Comparison of ENCODE assay signal across 25 mouse cellular contexts in the genomic region with DNA sequence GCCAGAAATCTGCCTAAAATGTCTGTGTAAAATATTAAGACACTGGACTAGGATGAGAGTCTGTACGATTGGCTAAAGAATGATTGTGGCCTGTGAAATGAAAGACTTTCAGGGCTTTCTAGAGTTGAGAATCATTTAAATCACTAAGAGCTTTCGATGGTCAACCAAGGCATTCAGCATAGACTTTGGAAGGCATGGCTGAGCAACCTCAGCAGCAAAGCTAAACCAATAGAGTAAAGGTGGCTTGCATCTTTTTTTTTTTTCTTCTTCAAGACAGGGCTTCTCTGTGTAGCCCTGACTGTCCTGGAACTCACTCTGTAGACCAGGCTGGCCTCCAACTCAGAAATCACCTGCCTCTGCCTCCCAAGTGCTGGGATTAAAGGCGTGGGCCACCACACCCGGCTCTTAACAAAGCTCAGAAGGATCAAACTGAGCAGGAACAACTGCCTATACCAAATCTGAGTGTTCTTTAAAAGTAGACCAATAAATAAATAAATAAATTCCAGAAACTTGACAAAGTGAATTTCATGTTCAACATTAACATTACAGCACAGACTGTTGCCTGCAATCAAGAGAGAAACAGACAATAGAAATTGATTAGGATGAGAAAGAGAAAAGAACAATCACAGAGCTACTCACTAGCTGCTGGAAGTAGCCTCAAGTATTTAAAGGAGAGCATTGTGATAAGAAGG.
"Had no signal": no experiment of that assay in that cellular context is flagged by ENCODE, and none has a peak within 500 bp of the region (broad histone marks: within the 10 kb centered on the region; RNA-seq: fewer than 3 reads in every experiment).

No protein-coding gene starts in this region.

- ATAC-seq: intestine, embryonic 15.5 days; liver, embryonic 12.5 days; midbrain, embryonic 13.5 days; midbrain, embryonic 16.5 days had no signal

- H3K36me3 ChIP-seq: intestine, embryonic 15.5 days; limb, embryonic 10.5 days; limb, embryonic 13.5 days; liver, embryonic 12.5 days; lung, embryonic 15.5 days; midbrain, embryonic 10.5 days; midbrain, embryonic 13.5 days; neural tube, embryonic 13.5 days; stomach, embryonic 15.5 days had no signal

- H3K4me3 ChIP-seq: intestine, embryonic 15.5 days; layer of hippocampus, adult 2 months; limb, embryonic 10.5 days; limb, embryonic 13.5 days; liver, embryonic 12.5 days; liver, embryonic 15.5 days; lung, embryonic 15.5 days; megakaryocyte, embryonic 14.5 days; midbrain, embryonic 10.5 days; midbrain, embryonic 13.5 days; myocyte; neural tube, embryonic 13.5 days; stomach, embryonic 15.5 days had no signal

- H3K9ac ChIP-seq: intestine, embryonic 15.5 days; limb, embryonic 13.5 days; liver, embryonic 12.5 days; liver, embryonic 15.5 days; lung, embryonic 15.5 days; midbrain, embryonic 13.5 days; neural tube, embryonic 13.5 days; stomach, embryonic 15.5 days had no signal

- H3K4me1 ChIP-seq: intestine, embryonic 15.5 days; limb, embryonic 13.5 days; liver, embryonic 15.5 days; lung, embryonic 15.5 days; stomach, embryonic 15.5 days had no signal

- H3K4me2 ChIP-seq: intestine, embryonic 15.5 days; limb, embryonic 13.5 days; liver, embryonic 12.5 days; liver, embryonic 15.5 days; lung, embryonic 15.5 days; midbrain, embryonic 13.5 days; neural tube, embryonic 13.5 days; stomach, embryonic 15.5 days had no signal

- H3K27ac ChIP-seq: intestine, embryonic 15.5 days; kidney, postnatal 0 days; layer of hippocampus, adult 2 months; limb, embryonic 10.5 days; limb, embryonic 13.5 days; liver, embryonic 12.5 days; liver, embryonic 15.5 days; lung, embryonic 15.5 days; midbrain, embryonic 10.5 days; midbrain, embryonic 13.5 days; neural tube, embryonic 13.5 days; stomach, embryonic 15.5 days had no signal

- DNase-seq: kidney, postnatal 4 days; layer of hippocampus, adult 9-11 months; liver; lung, adult 18-20 months; lung, postnatal 10 days; lung, postnatal 36 days; retina, postnatal 1 day; right cerebral cortex, postnatal 25 days; spleen, adult 18-20 months; thymus, postnatal 25 days had no signal

- H3K9me3 ChIP-seq: intestine, embryonic 15.5 days; limb, embryonic 10.5 days; limb, embryonic 13.5 days; liver, embryonic 12.5 days; liver, embryonic 15.5 days; lung, embryonic 15.5 days; megakaryocyte, embryonic 14.5 days; midbrain, embryonic 10.5 days; midbrain, embryonic 13.5 days; neural tube, embryonic 13.5 days; stomach, embryonic 15.5 days had no signal

- H3K27me3 ChIP-seq: intestine, embryonic 15.5 days; limb, embryonic 13.5 days; liver, embryonic 12.5 days; liver, embryonic 15.5 days; lung, embryonic 15.5 days; megakaryocyte, embryonic 14.5 days; midbrain, embryonic 13.5 days; neural tube, embryonic 13.5 days; stomach, embryonic 15.5 days had no signal
